Mouse (Mus musculus) liver, postnatal 0 days (tissue): ENCODE measurements around the gene Fam13a.

Source experiments
- CTCF ChIP-seq: sonication (generic); IDR thresholded peaks from 2 replicates; pipeline ENCODE4 v1.5.1; 2016; ENCODE audit warnings: antibody characterized with exemption, low read depth
- EP300 ChIP-seq: IDR thresholded peaks from 2 replicates; pipeline ENCODE4 v1.6.1; 2016; ENCODE audit warnings: antibody characterized with exemption, low read depth, mild to moderate bottlenecking

- no peak for TF ChIP-seq EP300
- no peak for TF ChIP-seq CTCF
Measured at GRCm38 (mm10) chr6:59004630-59005029, 19.7 kb downstream of the Fam13a start.
